13 mouse cellular contexts compared by ENCODE assay signal in genomic region chr1:22654903-22655302, GRCm38 (mm10).
DNase-seq lines count a peak whose midpoint lies in the region; ATAC-seq lines count a peak whose summit lies in the region.
"Had no signal": no experiment of that assay in that cellular context is flagged by ENCODE, and none has a peak within 500 bp of the region (broad histone marks: within the 10 kb centered on the region; RNA-seq: fewer than 3 reads in every experiment).

No protein-coding gene starts in this region.

- ATAC-seq in activated CD4-positive, CD25-positive, alpha-beta regulatory T cell, adult 4 months = no peak
- ATAC-seq: CD4-positive, CD25-positive, alpha-beta regulatory T cell, adult 4 months; inflammation-experienced regulatory T-cells, adult 6 months had no signal

- peak; percentile 52 to 69 for DNase-seq in right cerebral cortex, adult 2 months (ENCODE audit: low spot score in 2 of 2)
- no peak for DNase-seq in right cerebral cortex, postnatal 14 days
- DNase-seq in cerebellum, postnatal 10 days = peak; percentile 31 to 37
- DNase-seq in layer of hippocampus, postnatal 36 days = peak; percentile 46
- no peak for DNase-seq in natural killer cell, adult 2 months (ENCODE audit: low spot score in 2 of 2)
- DNase-seq in spleen, postnatal 4 days (ENCODE audit: low spot score in 2 of 2) = no peak
- DNase-seq: adrenal gland, postnatal 25 days; lung, embryonic 14.5 days; midbrain, embryonic 14.5 days; thymus, postnatal 36 days had no signal

Comparison
In these comparisons a context has a peak if more than half of its experiments do, and no peak if none do; other contexts are left out.
1. DNase-seq: peak in right cerebral cortex, adult 2 months (2 of 2), cerebellum, postnatal 10 days (2 of 2) and layer of hippocampus, postnatal 36 days (2 of 2); none in right cerebral cortex, postnatal 14 days (single experiment), natural killer cell, adult 2 months (0 of 2) and spleen, postnatal 4 days (0 of 2).